Mouse (Mus musculus) G1E (cell line): ENCODE measurements around the gene Tlk2.
"Not testable (repeated sequence)": the region's sequence is repeated elsewhere in the genome, so short reads cannot be mapped to it uniquely, and the experiment has no call there.

ENCODE experiments used
- CTCF ChIP-seq: IDR thresholded peaks from 2 replicates; pipeline ENCODE4 v1.5.1; 2012; ENCODE audit warnings: low read depth, low read length, inconsistent platforms, mixed read lengths
- POLR2AphosphoS5 ChIP-seq: IDR thresholded peaks from 2 replicates; pipeline ENCODE4 v1.6.1; 2012; ENCODE audit warnings: low read depth, low read length, inconsistent platforms; ENCODE audit not compliant: insufficient replicate concordance

DNA sequence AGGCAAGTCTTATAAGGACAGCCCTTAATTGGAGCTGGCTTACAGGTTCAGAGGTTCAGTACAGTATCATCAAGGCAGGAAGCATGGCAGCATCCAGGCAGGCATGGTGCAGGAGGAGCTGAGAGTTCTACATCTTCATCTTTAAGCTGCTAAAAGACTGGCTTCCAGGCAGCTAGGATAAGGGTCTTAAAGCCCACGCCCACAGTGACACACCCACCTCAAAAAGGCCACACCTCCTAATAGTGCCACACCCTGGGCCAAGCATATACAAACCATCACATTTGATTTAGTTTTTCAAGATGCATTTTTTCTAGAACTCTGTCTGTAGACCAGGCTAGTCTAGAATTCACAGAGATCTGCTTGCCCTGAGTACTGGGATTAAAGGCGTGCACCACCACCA lies 41.4 kb upstream of the Tlk2 start:
- not testable (repeated sequence) for TF ChIP-seq CTCF, POLR2AphosphoS5
